Mouse (Mus musculus) intestine, embryonic 14.5 days (tissue): ENCODE data around the gene Lgi1. TPM values are rescaled to one million over a fixed set of nuclear protein-coding genes. Genes with fewer than 3 reads are reported as not detected.

Experiments used
- ATAC-seq: fragments of 200-750 bp; cut with Nextera tagmentation; replicated peaks from 2 replicates; pipeline ENCODE4 v1.8.0; 2017; ENCODE audit warnings: low read depth, moderate number of reproducible peaks, moderate TSS enrichment, moderate library complexity; ENCODE audit not compliant: low FRiP score, low TSS enrichment
- DNase-seq: peaks from one replicate; pipeline ENCODE4 v3.0.0-alpha.2; 2018; ENCODE audit warnings: low spot score
- H3K27ac ChIP-seq: fragments of 300-500 bp; sonication (generic); 2 replicates; pipeline ENCODE4 v1.5.1; 2014; ENCODE audit warnings: low read depth, mild to moderate bottlenecking, control low read depth
- H3K27me3 ChIP-seq: fragments of 300-500 bp; sonication (generic); replicated peaks from 2 replicates; pipeline ENCODE4 v1.6.1; 2014; ENCODE audit warnings: low read length, control low read depth; ENCODE audit not compliant: control insufficient read depth, insufficient read depth
- H3K36me3 ChIP-seq: fragments of 300-500 bp; sonication (generic); 2 replicates; pipeline ENCODE4 v1.6.1; 2014; ENCODE audit warnings: low read length, control low read depth; ENCODE audit not compliant: control insufficient read depth, insufficient read depth
- H3K4me1 ChIP-seq: fragments of 300-500 bp; sonication (generic); replicated peaks from 2 replicates; pipeline ENCODE4 v1.6.1; 2014; ENCODE audit warnings: low read length, control low read depth, mixed read lengths; ENCODE audit not compliant: control insufficient read depth, insufficient read depth
- H3K4me2 ChIP-seq: fragments of 300-500 bp; sonication (generic); 2 replicates; pipeline ENCODE4 v1.6.1; 2014; ENCODE audit warnings: low read length
- H3K4me3 ChIP-seq: fragments of 300-500 bp; sonication (generic); 2 replicates; pipeline ENCODE4 v1.5.1; 2014; ENCODE audit warnings: low read depth, low read length, control low read depth, mixed read lengths
- H3K9ac ChIP-seq: fragments of 300-500 bp; sonication (generic); 2 replicates; pipeline ENCODE4 v1.6.1; 2014; ENCODE audit warnings: mild to moderate bottlenecking, low read length
- H3K9me3 ChIP-seq: fragments of 300-500 bp; sonication (generic); 2 replicates; pipeline ENCODE4 v1.6.1; 2016; ENCODE audit warnings: low read length, control low read depth; ENCODE audit not compliant: control insufficient read depth
- WGBS: fragments of 180-500 bp; shearing (Covaris S2); extraction: QIAGEN DNeasy Blood & Tissue Kit; methylation state at CpG from one replicate; pipeline ENCODE4 v1.1.7; 2014; 5-methylcytosine and 5-hydroxymethylcytosine counted together
- polyA plus RNA-seq: library from polyadenylated mRNA; unstranded; fragments of >200 nt; fragmentation: Nextera tagmentation; extraction: Ambion mirVana; gene quantifications from 2 replicates; pipeline ENCODE4 v1.2.1, GENCODE M21; 2014

The Lgi1 gene
- polyA plus RNA-seq, 1 experiment from 2014 or later, result 0.42 TPM

DNA sequence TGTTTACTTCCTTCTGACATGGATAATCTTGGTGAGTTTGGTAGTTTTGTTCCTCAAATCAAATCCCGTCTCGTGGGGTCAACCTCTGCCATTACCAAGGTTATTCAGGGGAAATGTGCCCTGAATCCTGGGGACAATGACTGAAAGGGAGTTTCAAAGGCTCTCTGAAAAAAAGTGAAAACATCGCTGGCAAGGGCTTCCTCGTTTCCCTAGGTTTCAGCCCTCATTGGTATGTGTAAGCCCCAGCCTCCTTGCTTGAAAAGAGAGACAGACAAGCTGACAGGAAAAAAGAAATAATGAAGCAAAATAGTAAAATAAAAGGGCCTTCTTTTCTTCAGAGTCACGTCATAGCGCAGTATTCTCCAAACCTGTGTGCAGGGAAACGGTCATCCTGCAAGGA, 9.5 kb downstream of the Lgi1 start:
- no peaks in the 10 kb centered on the region for H3K9me3 ChIP-seq
- WGBS, result 82% methylated on average over 7 of the region's 7 CpGs
- no peaks in the 10 kb centered on the region for H3K36me3 ChIP-seq
- H3K4me1 ChIP-seq, result no peaks in the 10 kb centered on the region
- no peaks in the 10 kb centered on the region for H3K27me3 ChIP-seq
- DNase-seq (no peak), ATAC-seq (no peak)
- H3K27ac ChIP-seq, result no peak overlapping the region
- H3K9ac ChIP-seq, result no peak overlapping the region
- no peak overlapping the region for H3K4me2 ChIP-seq
- no peak overlapping the region for H3K4me3 ChIP-seq

DNA sequence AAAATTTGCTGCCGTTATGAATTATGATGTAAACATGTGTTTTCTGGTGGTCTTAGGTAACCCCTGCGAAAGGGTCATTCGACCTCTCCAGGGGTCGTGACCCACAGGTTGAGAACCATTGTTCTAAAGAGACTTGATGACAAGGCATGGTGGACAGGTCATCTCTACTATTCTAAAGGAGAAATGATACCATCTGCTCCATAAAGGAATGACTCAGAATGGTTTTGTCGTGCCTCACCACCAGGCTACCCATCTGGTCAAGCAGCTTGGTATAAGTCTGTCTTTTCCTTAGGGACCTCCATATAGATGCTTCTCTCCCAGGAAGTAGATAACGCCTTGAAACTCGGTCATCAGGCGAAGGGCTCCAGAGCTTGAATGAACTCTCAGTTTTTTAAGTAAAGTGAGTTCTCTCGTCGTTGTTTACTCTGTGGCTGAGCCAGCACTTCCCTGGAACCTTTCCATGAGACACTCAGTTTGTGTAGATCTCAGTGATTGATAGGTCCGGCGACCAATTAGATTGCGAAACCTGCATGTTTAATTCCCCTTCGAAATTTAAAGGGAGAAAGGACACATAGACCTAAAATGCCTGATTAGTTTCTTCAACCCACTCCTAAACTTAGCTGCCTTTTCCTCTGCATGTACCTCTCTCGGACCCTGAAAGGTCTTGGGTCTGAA, 10.5 kb downstream of the Lgi1 start:
- 78% methylated on average over 15 of the region's 15 CpGs for WGBS

GRCm38 (mm10) chr19:38276226-38276625, 11.9 kb downstream of the Lgi1 start:
- Histone ChIP-seq H3K9ac (no peak overlapping the region), H3K4me1 (no peaks in the 10 kb centered on the region), H3K4me3 (no peak overlapping the region), H3K36me3 (no peaks in the 10 kb centered on the region), H3K9me3 (no peaks in the 10 kb centered on the region), H3K27ac (no peak overlapping the region), H3K4me2 (no peak overlapping the region), H3K27me3 (no peaks in the 10 kb centered on the region)
- ATAC-seq (no peak), DNase-seq (no peak)
- WGBS, result 82% methylated on average over 4 of the region's 4 CpGs

More for the DNA sequence above, 10.5 kb downstream of the Lgi1 start:
- no peak overlapping the region for H3K4me2 ChIP-seq
- no peaks in the 10 kb centered on the region for H3K9me3 ChIP-seq
- no peak for DNase-seq
- no peaks in the 10 kb centered on the region for H3K27me3 ChIP-seq
- H3K36me3 ChIP-seq, result no peaks in the 10 kb centered on the region
- H3K27ac ChIP-seq, result no peak overlapping the region
- H3K9ac ChIP-seq, result no peak overlapping the region
- no peak for ATAC-seq
- no peaks in the 10 kb centered on the region for H3K4me1 ChIP-seq
- H3K4me3 ChIP-seq, result no peak overlapping the region

DNA sequence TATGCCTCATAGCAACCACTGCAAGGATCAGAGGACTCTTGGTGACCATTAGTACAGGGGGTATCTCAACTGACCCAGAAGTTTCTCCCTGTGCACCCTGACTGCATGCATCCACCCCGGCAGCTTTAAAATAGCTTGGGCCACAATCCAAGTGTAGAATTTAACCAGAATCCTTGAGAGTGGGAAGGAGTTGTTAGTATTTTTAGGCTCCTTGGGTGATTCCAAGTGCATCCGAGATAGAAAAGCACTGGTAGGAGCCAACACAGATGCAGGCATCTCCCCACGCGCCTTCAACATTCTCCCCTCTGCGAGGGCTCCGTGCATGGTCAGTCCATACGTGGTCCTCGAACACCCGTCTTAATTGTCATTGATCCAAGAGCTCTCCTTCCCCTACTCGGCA, 15.9 kb downstream of the Lgi1 start:
- H3K9me3 ChIP-seq, result no peaks in the 10 kb centered on the region
- no peaks in the 10 kb centered on the region for H3K27me3 ChIP-seq
- H3K9ac ChIP-seq, result no peak overlapping the region
- no peaks in the 10 kb centered on the region for H3K36me3 ChIP-seq
- H3K4me3 ChIP-seq, result no peak overlapping the region
- H3K27ac ChIP-seq, result no peak overlapping the region
- no peaks in the 10 kb centered on the region for H3K4me1 ChIP-seq
- ATAC-seq (no peak), DNase-seq (no peak)
- no peak overlapping the region for H3K4me2 ChIP-seq
- WGBS, result 91% methylated on average over 10 of the region's 10 CpGs

- no peaks in the 10 kb centered on the region for H3K27me3 ChIP-seq
- H3K9ac ChIP-seq, result no peak overlapping the region
- DNase-seq (no peak), ATAC-seq (no peak)
- 56% methylated on average over 2 of the region's 2 CpGs for WGBS
- no peak overlapping the region for H3K4me2 ChIP-seq
- H3K4me1 ChIP-seq, result no peaks in the 10 kb centered on the region
- H3K27ac ChIP-seq, result no peak overlapping the region
- H3K36me3 ChIP-seq, result no peaks in the 10 kb centered on the region
- H3K9me3 ChIP-seq, result no peaks in the 10 kb centered on the region
- H3K4me3 ChIP-seq, result no peak overlapping the region
Measured at GRCm38 (mm10) chr19:38282407-38282806, 18.1 kb downstream of the Lgi1 start.

- Histone ChIP-seq H3K4me2 (no peak overlapping the region), H3K9me3 (no peaks in the 10 kb centered on the region), H3K4me3 (no peak overlapping the region), H3K27ac (no peak overlapping the region), H3K4me1 (no peaks in the 10 kb centered on the region), H3K27me3 (no peaks in the 10 kb centered on the region), H3K9ac (no peak overlapping the region), H3K36me3 (no peaks in the 10 kb centered on the region)
- WGBS, result 83% methylated on average over 6 of the region's 6 CpGs
- DNase-seq, result no peak
- ATAC-seq, result no peak
Measured at GRCm38 (mm10) chr19:38288556-38288955, 24.2 kb downstream of the Lgi1 start.

DNA sequence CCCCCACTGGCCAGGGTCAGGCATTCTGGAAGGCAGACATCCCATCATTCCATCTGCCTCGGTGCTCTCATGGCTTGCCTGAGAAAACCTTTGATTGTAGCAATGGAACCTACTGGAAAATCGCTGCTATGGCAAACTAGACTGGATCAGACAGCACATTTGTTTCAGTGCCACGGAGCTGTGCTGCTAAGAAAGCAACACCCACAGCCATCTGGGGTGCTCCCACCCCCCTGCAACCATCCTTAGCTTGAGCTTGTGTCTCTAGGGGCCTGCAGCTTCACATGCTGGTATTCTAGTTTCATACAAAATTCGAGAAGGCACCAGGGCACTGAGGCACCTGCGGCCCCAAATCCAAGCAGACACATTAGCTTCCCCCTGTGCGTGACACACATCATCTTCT, 27.1 kb downstream of the Lgi1 start:
- H3K36me3 ChIP-seq, result no peaks in the 10 kb centered on the region
- no peaks in the 10 kb centered on the region for H3K27me3 ChIP-seq
- ATAC-seq (no peak), DNase-seq (no peak)
- H3K4me1 ChIP-seq, result no peaks in the 10 kb centered on the region
- H3K27ac ChIP-seq, result no peak overlapping the region
- WGBS, result 86% methylated on average over 6 of the region's 6 CpGs
- no peak overlapping the region for H3K4me3 ChIP-seq
- no peak overlapping the region for H3K9ac ChIP-seq
- H3K9me3 ChIP-seq, result no peaks in the 10 kb centered on the region
- H3K4me2 ChIP-seq, result no peak overlapping the region

- Histone ChIP-seq H3K4me2 (no peak overlapping the region), H3K27ac (no peak overlapping the region), H3K9ac (no peak overlapping the region), H3K27me3 (no peaks in the 10 kb centered on the region), H3K9me3 (no peaks in the 10 kb centered on the region), H3K36me3 (no peaks in the 10 kb centered on the region), H3K4me3 (no peak overlapping the region), H3K4me1 (peaks cover 4% of the 10 kb centered on the region; the same call in 1 of the 2 replicates)
- ATAC-seq (no peak), DNase-seq (no peak)
- 17% methylated on average over 3 of the region's 3 CpGs for WGBS
Measured at GRCm38 (mm10) chr19:38298018-38298626, 33.8 kb downstream of the Lgi1 start.

DNA sequence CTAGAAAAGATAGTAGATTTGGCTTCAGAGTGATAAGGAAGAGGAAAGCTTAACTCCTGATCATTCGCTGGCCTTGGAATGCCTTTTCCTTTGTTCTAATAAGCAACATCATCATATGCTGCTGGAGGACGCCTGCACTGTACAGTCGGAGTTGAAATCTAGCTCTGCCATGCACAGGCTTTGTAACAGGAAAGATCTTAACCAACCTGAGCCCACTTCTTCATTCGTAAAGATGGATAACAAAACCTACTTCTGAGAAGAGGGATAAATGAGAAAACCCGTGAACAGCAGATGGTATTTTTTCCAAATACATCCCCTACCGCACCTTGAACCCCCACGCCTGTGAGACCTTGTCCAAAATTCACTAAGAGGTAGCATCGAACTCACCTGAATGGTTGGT, 43.8 kb downstream of the Lgi1 start:
- Histone ChIP-seq H3K27ac (no peak overlapping the region), H3K9ac (no peak overlapping the region), H3K27me3 (no peaks in the 10 kb centered on the region), H3K36me3 (no peaks in the 10 kb centered on the region), H3K4me2 (no peak overlapping the region), H3K4me3 (no peak overlapping the region), H3K9me3 (no peaks in the 10 kb centered on the region), H3K4me1 (no peaks in the 10 kb centered on the region)
- DNase-seq (no peak), ATAC-seq (no peak)
- WGBS, result 94% methylated on average over 8 of the region's 8 CpGs
